Comparison of ENCODE assay signal across 10 mouse cellular contexts in genomic region chr4:102480830-102481484, GRCm38 (mm10).
DNase-seq lines count a peak whose midpoint lies in the region; ATAC-seq and TF ChIP-seq lines count a peak whose summit lies in the region.
"Had no signal": no experiment of that assay in that cellular context is flagged by ENCODE, and none has a peak within 500 bp of the region (broad histone marks: within the 10 kb centered on the region; RNA-seq: fewer than 3 reads in every experiment).

No protein-coding gene starts in this region.

- no peaks in the 10 kb centered on the region for H3K9me3 ChIP-seq in liver, embryonic 14.5 days (ENCODE audit: control insufficient read depth, low read length)
- no peaks in the 10 kb centered on the region for H3K9me3 ChIP-seq in liver, embryonic 11.5 days (ENCODE audit: control insufficient read depth, low read length)
- H3K9me3 ChIP-seq: heart, embryonic 15.5 days had no signal

- no peaks in the 10 kb centered on the region for H3K27me3 ChIP-seq in liver, embryonic 14.5 days (ENCODE audit: control insufficient read depth, insufficient read depth, low read length)
- H3K27me3 ChIP-seq in liver, embryonic 11.5 days (replicated peaks; ENCODE audit: control insufficient read depth, insufficient read depth, low read length), result no peaks in the 10 kb centered on the region
- H3K27me3 ChIP-seq: heart, embryonic 15.5 days had no signal

- no peak overlapping the region for H3K4me2 ChIP-seq in liver, embryonic 14.5 days (ENCODE audit: low read depth)
- H3K4me2 ChIP-seq in liver, embryonic 11.5 days, result no peak overlapping the region
- H3K4me2 ChIP-seq: heart, embryonic 15.5 days had no signal

- TF ChIP-seq EP300 in liver, embryonic 14.5 days (IDR thresholded peaks at IDR 0.05; ENCODE audit: low read depth), result no peak

- intact Hi-C loops in left cerebral cortex, postnatal 25 days (cut with DNase I), result loop anchor here (1.0 to 5.0 kb wide), 2 partner anchors 169 to 252 kb away; no protein-coding TSS in a partner anchor
- intact Hi-C loops in gastrocnemius, postnatal 36 days (cut with DNase I), result loop anchor here (10.0 kb wide), 1 partner anchor 494 kb away; the partner anchor contains the start of gene Tctex1d1

- H3K36me3 ChIP-seq in liver, embryonic 14.5 days (replicated peaks; ENCODE audit: control insufficient read depth, insufficient read depth, low read depth), result no peaks in the 10 kb centered on the region
- H3K36me3 ChIP-seq in liver, embryonic 11.5 days (ENCODE audit: control insufficient read depth, insufficient read depth, low read length), result no peaks in the 10 kb centered on the region
- H3K36me3 ChIP-seq: heart, embryonic 15.5 days had no signal

- H3K9ac ChIP-seq in liver, embryonic 14.5 days (replicated peaks), result no peak overlapping the region
- no peak overlapping the region for H3K9ac ChIP-seq in liver, embryonic 11.5 days (ENCODE audit: low read depth, low read length)
- H3K9ac ChIP-seq: heart, embryonic 15.5 days had no signal

- DNase-seq in liver, embryonic 14.5 days (ENCODE audit: low read depth in 3 of 3, low spot score in 3 of 3), result no peak
- DNase-seq in liver, embryonic 11.5 days (ENCODE audit: low spot score), result no peak
- DNase-seq in cerebellum, adult 9-10 months, result peak; percentile 76
- peak; percentile 43 to 74 for DNase-seq in frontal cortex, postnatal 36 days (ENCODE audit: low spot score in 2 of 2)
- peak; percentile 54 to 79 for DNase-seq in left cerebral cortex, postnatal 25 days (ENCODE audit: low spot score in 2 of 2)
- peak; percentile 33 to 57 for DNase-seq in right cerebral cortex, postnatal 36 days (ENCODE audit: low spot score in 2 of 2)
- DNase-seq in gastrocnemius, adult 18-20 months (ENCODE audit: low spot score), result no peak
- no peak for DNase-seq in gastrocnemius, postnatal 36 days

- no peak for ATAC-seq in liver, embryonic 14.5 days (ENCODE audit: insufficient read depth)
- no peak for ATAC-seq in liver, embryonic 11.5 days (replicated peaks; ENCODE audit: low FRiP score)

- no peaks in the 10 kb centered on the region for H3K4me1 ChIP-seq in liver, embryonic 14.5 days (replicated peaks; ENCODE audit: control insufficient read depth in 2 of 2, insufficient read depth in 2 of 2, low read length in 1 of 2)
- H3K4me1 ChIP-seq in liver, embryonic 11.5 days (replicated peaks; ENCODE audit: control insufficient read depth, insufficient read depth, low read length), result no peaks in the 10 kb centered on the region

- TF ChIP-seq CTCF in liver, embryonic 14.5 days (IDR thresholded peaks at IDR 0.05; ENCODE audit: low read depth), result 0 out of 2 replicates have a peak, but pooled peaks have one; percentile 36

- H3K27ac ChIP-seq in liver, embryonic 14.5 days, result no peak overlapping the region
- H3K27ac ChIP-seq in liver, embryonic 11.5 days (ENCODE audit: low read depth, low read length), result no peak overlapping the region
- H3K27ac ChIP-seq: heart, embryonic 15.5 days; macrophage had no signal

- 62% methylated on average over 6 of the region's 6 CpGs for WGBS in liver, embryonic 14.5 days (ENCODE audit: insufficient replicate concordance)
- 75% methylated on average over 6 of the region's 6 CpGs for WGBS in liver, embryonic 11.5 days

- no peak overlapping the region for H3K4me3 ChIP-seq in liver, embryonic 14.5 days (ENCODE audit: insufficient read depth in 1 of 2, low read depth in 2 of 2, low read length in 2 of 2)
- no peak overlapping the region for H3K4me3 ChIP-seq in liver, embryonic 11.5 days (ENCODE audit: low read depth, low read length)
- H3K4me3 ChIP-seq: heart, embryonic 15.5 days had no signal

Comparison
In these comparisons a context has a peak if more than half of its experiments do, and no peak if none do; other contexts are left out.
1. DNase-seq: peak in cerebellum, adult 9-10 months (single experiment), frontal cortex, postnatal 36 days (2 of 2), left cerebral cortex, postnatal 25 days (2 of 2) and right cerebral cortex, postnatal 36 days (2 of 2); none in liver, embryonic 14.5 days (0 of 3), liver, embryonic 11.5 days (single experiment), gastrocnemius, adult 18-20 months (single experiment) and gastrocnemius, postnatal 36 days (0 of 2).